Mouse (Mus musculus) spleen, postnatal 4 days (tissue): ENCODE measurements at regions not wholly inside any gene's neighbourhood (a gene's known extent, or its start where the extent isn't known, plus 50 kb on each side); places are given as distances from the start of the nearest gene placed in this dataset.

Experiments
- DNase-seq, 2 experiments: peaks; one replicate each; pipeline ENCODE4 v3.0.0; 2022; ENCODE audit warnings: low spot score in 2 of 2

- DNase-seq: no peak
These were observed 429.7 kb downstream of the Fgf9 start for GRCm38 (mm10) chr14:58500014-58500413.

GRCm38 (mm10) chr14:58499501-58499900 lies 429.2 kb downstream of the Fgf9 start:
- DNase-seq: no peak

GRCm38 (mm10) chr14:58499071-58499470 lies 428.7 kb downstream of the Fgf9 start:
- DNase-seq: no peak

DNA sequence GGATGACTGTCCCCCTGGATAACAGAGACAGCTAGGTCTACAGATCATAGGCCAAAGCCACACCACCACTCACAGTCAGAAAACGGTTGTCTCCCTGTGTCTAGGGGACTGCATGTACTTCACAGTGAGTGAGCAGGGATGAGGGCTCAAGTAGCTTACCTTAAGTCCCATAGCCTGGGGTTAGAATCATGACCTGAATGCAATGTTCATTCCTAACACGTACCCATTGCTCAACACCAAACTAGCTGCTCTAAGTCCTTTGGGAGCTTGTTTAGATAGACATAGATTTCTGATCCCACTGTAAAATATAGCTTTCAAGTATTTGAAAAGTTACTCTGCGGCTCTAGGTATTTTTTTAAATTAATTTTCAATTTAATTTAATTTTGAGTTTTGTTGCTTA lies 426.6 kb downstream of the Fgf9 start:
- no peak for DNase-seq

- DNase-seq: no peak
These were observed 424.1 kb downstream of the Fgf9 start for GRCm38 (mm10) chr14:58494400-58494987.

DNA sequence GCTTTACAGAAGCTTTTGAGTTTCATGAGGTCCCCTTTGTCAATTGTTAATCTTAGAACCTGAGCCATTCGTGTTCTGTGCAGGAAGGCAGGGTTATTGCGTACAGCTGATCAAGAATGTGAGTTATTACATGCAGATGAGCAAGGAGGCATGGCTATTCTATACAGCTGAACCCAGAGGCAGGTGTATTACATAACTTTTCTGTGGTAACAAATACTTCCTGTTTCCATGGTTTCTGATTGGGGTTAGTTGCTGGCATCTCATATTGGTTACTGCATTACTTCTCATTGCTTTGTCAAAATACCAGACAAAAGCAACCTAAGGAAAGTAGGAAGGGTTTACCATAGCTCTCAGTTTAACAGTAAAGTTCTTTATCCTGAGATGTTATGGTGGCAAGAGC lies 421.8 kb downstream of the Fgf9 start:
- no peak for DNase-seq

DNA sequence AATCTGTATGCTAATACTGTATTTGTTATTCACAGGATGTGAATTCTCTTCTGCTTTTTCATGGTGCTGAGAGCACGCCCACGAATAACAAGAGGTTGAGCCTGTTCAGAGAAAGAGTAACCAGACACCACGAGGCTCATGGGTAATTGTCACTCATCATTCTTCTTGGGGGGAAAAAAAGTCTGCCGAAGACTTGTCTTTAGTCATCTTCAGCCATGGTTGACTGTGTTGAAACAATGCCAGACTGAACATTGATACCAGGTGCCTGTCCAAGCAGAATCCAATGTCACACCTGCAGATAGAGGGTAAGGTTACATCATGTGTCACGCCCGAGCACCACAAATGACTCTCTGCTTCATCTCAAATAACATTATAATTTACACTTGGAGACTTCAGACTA lies 418.5 kb downstream of the Fgf9 start:
- no peak for DNase-seq

- no peak for DNase-seq
These were observed 417.5 kb downstream of the Fgf9 start for GRCm38 (mm10) chr14:58487836-58488235.

DNA sequence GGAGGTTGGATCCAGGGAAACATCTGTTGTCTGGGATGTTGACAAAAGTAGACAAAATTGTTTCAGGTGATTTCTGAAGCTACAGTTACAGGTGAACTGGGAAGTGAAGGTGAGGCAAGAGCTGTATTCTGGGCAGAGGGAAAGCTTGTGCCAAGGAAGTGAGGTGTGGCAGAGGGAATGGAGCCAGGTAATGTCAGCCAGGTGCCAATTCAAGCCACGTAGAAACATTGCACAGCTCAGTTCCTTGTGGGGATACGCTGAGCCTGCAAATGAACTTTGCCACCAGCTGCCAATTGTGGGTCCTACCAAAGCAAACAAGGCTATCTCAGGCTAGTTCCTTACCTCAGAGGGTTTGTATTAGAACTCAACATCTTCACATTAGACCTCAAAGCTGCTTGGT lies 410.1 kb downstream of the Fgf9 start:
- no peak for DNase-seq

- no peak for DNase-seq
These were observed 400.3 kb downstream of the Fgf9 start for GRCm38 (mm10) chr14:58470678-58471077.

DNA sequence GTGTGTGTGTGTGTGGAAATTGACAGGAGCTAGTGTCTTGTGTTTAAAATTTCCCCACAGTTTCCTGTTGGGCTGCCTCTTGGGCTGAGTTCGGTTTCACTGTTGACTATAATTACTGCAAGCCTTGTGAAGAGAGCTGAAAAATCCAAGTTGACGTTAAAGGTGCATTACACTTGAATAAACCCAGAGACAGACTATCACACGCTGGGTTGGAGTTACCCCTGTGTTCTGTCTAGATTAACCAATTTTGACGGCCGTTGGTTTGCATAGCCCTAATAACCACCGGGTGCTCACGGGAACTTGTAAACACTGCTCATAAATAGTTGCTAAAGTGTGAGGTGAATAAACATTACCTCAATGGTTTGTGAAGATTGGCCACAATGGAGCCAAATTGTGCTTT lies 398.1 kb downstream of the Fgf9 start:
- DNase-seq: no peak

GRCm38 (mm10) chr14:58467856-58468255 lies 397.5 kb downstream of the Fgf9 start:
- DNase-seq: no peak

DNA sequence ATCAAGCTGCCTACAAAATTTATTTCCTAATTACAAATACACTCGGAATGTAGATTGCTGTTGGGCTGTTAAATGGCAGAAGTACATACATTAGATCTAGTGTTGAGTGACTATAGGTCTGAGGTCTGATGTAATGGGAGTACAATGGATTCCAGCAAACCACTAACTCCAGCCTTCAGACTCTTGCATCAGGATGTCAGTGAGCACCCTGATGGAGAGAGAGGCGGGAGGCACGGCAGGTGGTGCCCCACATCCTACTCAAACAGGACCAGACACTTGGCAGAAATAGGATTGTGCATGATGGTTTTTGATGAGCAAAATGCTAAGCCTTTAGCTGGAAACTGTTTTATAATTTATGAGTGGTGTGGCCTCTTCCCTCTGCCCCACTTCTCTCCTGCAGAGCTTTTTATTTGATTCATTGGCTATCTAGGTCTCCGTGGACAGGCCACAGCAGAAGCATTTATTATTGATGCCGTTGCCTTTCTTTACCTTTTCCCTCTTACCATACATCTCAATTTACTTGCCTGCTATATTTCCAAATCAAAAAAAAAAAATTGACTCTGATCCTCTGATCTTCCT lies 376.5 kb downstream of the Fgf9 start:
- no peak for DNase-seq

DNA sequence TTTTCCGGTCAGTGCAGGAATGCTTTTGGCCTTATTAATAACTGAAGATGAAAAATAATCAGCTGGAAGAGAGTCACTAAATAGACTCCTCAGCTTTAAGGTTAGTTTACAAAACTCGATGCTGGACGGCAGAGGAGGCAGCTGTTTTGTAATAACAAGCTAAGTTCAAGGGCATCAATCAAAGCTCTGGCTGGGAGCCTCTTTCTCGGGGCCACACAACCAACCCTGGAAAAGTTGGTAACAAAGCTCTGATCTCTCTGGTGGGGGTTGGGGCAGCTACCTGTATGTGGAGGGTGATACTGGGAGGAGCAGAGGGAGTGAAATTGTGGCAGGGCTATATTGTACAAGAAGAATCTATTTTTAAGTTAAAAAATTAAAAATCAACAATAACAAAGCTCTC lies 374.1 kb downstream of the Fgf9 start:
- DNase-seq: no peak

- no peak for DNase-seq
These were observed 372.2 kb downstream of the Fgf9 start for GRCm38 (mm10) chr14:58442501-58442900.

- no peak for DNase-seq
These were observed 369.6 kb downstream of the Fgf9 start for GRCm38 (mm10) chr14:58439963-58440362.

DNA sequence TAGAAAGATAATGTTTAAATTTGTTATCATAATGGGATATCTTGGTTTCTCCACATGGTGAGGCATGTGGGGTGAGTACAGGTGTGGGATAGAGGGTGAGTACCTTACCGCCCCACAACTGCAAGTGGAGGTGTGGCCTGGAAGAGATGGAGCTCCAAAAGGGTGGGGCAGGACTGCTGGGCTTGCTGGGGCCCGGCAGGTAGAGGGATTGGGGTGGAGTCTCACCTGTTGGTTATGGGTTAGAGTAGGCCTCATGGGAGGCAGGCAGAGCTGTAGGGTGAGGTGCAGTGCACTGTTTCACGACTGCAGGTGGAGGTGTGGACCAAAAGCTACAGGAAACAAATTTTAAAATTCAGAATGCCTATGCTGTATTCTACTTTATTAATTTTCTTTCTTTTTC lies 365.7 kb downstream of the Fgf9 start:
- peak in 1 of 2 experiments; percentile 42 for DNase-seq

DNA sequence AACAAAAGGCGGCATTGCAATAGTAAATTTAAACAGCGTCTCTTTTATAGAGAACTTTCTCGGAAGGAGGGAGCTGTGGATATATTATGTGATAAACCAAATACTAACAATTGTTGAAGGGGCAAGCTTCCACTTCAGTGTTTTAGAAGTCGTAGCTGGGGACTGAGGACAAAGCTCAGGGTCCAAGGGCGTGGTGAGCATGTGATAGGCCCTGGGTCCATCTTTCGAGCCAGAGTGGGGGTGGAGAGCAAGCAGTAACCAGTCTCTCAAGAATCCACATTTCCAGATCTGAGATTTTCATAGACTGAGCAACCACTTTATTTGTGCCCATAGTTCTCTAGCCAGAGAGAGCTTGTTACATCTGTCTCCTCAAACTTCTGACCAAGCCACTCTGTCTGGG lies 356.1 kb downstream of the Fgf9 start:
- DNase-seq: no peak

GRCm38 (mm10) chr14:58421904-58422303 lies 351.6 kb downstream of the Fgf9 start:
- no peak for DNase-seq

- no peak for DNase-seq
These were observed 347.2 kb downstream of the Fgf9 start for GRCm38 (mm10) chr14:58417545-58417944.

GRCm38 (mm10) chr14:58392055-58392726 lies 321.8 kb downstream of the Fgf9 start:
- DNase-seq: no peak

GRCm38 (mm10) chr14:58390741-58391140 lies 320.4 kb downstream of the Fgf9 start:
- no peak for DNase-seq

GRCm38 (mm10) chr14:58387348-58388000 lies 317.1 kb downstream of the Fgf9 start:
- DNase-seq: no peak
